Mouse (Mus musculus): ENCODE measurements around the gene Slco3a1. TPM values are rescaled to one million over a fixed set of nuclear protein-coding genes. Genes with fewer than 3 reads are reported as not detected.
A peak's percentile ranks its signal among the peaks of the same experiment; 100 is the strongest.

Slco3a1 gene
- polyA plus RNA-seq, 1 experiment from 2014 or later = 5.6 TPM

GRCm38 (mm10) chr7:74437534-74437933 is 117.0 kb downstream of the Slco3a1 start:
- Histone ChIP-seq H3K27me3 (ENCODE audit: low read depth, poor library complexity, severe bottlenecking) (no peaks in the 10 kb centered on the region), H3K27ac (no peak overlapping the region), H3K9me3 (replicated peaks) (no peaks in the 10 kb centered on the region), H3K4me1 (no peaks in the 10 kb centered on the region), H3K4me3 (no peak overlapping the region), H3K36me3 (no peaks in the 10 kb centered on the region)
- no peak for DNase-seq (ENCODE audit: low spot score)
- WGBS = 79% methylated on average over 1 of the region's 1 CpGs

DNA sequence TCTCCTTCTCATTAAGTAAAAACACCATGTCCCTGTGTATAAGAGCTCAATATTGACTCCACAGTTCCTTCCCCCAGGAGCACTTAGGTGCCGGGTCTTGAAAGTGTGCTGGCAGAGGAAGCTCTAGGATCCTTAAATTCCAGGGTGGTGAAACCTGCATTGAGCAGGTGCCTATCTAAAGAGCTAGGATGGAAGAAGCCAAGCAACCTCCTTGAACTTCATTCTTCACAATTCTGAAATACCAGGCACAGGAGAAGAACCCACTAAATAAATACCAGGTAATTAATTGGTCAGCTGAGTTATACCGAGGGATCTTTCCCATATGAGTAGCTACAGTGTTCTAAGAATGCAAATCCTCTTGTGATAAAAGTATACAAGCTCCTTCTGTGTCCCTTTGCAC is 117.9 kb downstream of the Slco3a1 start:
- 91% methylated on average over 2 of the region's 2 CpGs for WGBS
- H3K4me1 ChIP-seq = no peaks in the 10 kb centered on the region
- no peaks in the 10 kb centered on the region for H3K27me3 ChIP-seq (ENCODE audit: low read depth, poor library complexity, severe bottlenecking)
- H3K27ac ChIP-seq = no peak overlapping the region
- DNase-seq (ENCODE audit: low spot score) = no peak
- no peaks in the 10 kb centered on the region for H3K9me3 ChIP-seq (replicated peaks)
- H3K4me3 ChIP-seq = no peak overlapping the region
- no peaks in the 10 kb centered on the region for H3K36me3 ChIP-seq

DNA sequence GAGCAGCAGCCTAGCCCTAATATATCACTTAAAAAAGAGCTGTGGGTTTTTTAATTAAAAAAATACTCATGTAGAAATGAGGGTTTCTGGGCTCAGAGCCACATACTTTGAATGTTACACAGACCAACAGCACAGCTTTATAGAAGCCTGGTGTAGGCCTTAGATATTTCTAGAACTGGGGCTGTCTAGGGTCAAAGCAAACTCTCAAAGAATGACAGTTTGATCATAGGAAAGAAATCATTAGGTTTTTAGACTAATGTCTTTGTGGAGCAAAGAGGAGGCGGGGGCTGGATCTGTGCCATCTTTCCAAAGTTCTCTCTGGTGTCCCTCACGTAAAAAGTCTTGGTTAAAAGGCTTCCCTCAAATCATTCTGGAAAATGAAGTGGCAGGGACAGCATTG is 121.6 kb downstream of the Slco3a1 start:
- no peaks in the 10 kb centered on the region for H3K9me3 ChIP-seq (replicated peaks)
- peaks cover 7% of the 10 kb centered on the region for H3K4me1 ChIP-seq
- 88% methylated on average over 2 of the region's 2 CpGs for WGBS
- H3K27ac ChIP-seq = no peak overlapping the region
- H3K36me3 ChIP-seq = no peaks in the 10 kb centered on the region
- H3K4me3 ChIP-seq = no peak overlapping the region
- no peak for DNase-seq (ENCODE audit: low spot score)
- no peaks in the 10 kb centered on the region for H3K27me3 ChIP-seq (ENCODE audit: low read depth, poor library complexity, severe bottlenecking)

DNA sequence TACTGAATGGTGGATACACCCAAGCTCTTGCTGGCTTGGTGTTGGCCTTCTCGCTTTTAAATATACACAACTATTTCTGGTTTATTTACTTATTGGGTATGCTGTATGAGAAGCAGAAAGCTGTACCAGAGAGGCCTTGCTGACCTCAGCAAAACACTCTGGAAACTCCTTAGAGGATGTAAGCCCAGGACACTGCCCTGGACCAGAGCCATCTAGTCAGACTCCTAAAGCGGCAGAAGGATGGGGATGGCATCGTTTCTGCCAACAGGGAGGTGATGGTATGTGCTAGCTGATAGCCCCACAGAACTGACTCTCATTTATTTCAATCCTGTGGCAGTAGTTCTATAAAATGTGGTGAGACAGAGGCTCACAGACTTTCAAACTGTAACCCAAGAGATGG is 125.3 kb downstream of the Slco3a1 start:
- DNase-seq (ENCODE audit: low spot score) = no peak
- H3K9me3 ChIP-seq (replicated peaks) = no peaks in the 10 kb centered on the region
- H3K27me3 ChIP-seq (ENCODE audit: low read depth, poor library complexity, severe bottlenecking) = peaks cover 18% of the 10 kb centered on the region; the same call in 1 of the 2 replicates
- 92% methylated on average over 3 of the region's 3 CpGs for WGBS
- no peaks in the 10 kb centered on the region for H3K36me3 ChIP-seq
- no peak overlapping the region for H3K4me3 ChIP-seq
- no peak overlapping the region for H3K27ac ChIP-seq
- H3K4me1 ChIP-seq = peaks cover 7% of the 10 kb centered on the region

DNA sequence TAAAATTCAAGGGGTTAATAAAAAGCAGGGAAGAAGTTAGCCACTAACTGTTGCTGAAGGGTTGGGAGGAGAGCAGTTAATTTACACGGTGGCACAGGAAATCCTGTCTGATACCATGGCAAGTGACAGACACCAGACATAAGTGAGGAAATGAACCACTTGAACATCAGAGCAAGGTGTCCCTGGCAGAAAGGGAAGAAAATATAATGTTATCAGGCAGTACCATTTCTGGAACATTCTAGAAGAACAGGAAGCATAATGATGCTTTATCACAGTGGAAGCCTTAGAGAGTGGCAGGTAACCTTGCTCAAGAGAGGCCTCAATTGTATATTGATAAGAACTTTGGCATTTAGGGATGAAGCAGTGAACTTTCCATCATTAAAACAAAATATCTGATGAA is 127.4 kb downstream of the Slco3a1 start:
- Histone ChIP-seq H3K4me1 (peaks cover 26% of the 10 kb centered on the region), H3K27ac (no peak overlapping the region), H3K9me3 (replicated peaks) (no peaks in the 10 kb centered on the region), H3K4me3 (no peak overlapping the region), H3K36me3 (no peaks in the 10 kb centered on the region), H3K27me3 (ENCODE audit: low read depth, poor library complexity, severe bottlenecking) (peaks cover 31% of the 10 kb centered on the region)
- no peak for DNase-seq (ENCODE audit: low spot score)
- 31% methylated on average over 1 of the region's 1 CpGs for WGBS

DNA sequence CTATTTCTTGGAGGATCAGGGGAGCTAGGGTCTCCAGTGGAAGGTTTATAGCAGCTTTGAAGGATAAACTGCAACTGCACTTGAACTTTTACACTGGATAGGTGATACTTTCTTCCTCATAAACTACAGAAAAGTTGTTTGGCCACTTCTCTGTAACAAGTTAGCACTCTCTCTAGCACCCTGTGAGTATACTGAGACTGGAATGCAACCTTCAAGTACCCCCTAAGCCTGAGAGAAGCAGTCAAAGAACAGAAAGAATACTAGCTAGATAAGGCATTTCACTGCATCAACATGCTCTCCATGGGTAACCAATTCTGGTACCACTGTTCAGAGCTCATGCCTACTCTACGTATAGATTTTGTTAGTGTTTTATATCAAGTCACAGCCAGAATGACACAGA is 128.6 kb downstream of the Slco3a1 start:
- H3K27me3 ChIP-seq (ENCODE audit: low read depth, poor library complexity, severe bottlenecking) = peaks cover 36% of the 10 kb centered on the region
- WGBS = 98% methylated on average over 1 of the region's 1 CpGs
- peaks cover 38% of the 10 kb centered on the region for H3K4me1 ChIP-seq
- DNase-seq (ENCODE audit: low spot score) = no peak
- no peak overlapping the region for H3K27ac ChIP-seq
- H3K9me3 ChIP-seq (replicated peaks) = no peaks in the 10 kb centered on the region
- no peaks in the 10 kb centered on the region for H3K36me3 ChIP-seq
- no peak overlapping the region for H3K4me3 ChIP-seq

DNA sequence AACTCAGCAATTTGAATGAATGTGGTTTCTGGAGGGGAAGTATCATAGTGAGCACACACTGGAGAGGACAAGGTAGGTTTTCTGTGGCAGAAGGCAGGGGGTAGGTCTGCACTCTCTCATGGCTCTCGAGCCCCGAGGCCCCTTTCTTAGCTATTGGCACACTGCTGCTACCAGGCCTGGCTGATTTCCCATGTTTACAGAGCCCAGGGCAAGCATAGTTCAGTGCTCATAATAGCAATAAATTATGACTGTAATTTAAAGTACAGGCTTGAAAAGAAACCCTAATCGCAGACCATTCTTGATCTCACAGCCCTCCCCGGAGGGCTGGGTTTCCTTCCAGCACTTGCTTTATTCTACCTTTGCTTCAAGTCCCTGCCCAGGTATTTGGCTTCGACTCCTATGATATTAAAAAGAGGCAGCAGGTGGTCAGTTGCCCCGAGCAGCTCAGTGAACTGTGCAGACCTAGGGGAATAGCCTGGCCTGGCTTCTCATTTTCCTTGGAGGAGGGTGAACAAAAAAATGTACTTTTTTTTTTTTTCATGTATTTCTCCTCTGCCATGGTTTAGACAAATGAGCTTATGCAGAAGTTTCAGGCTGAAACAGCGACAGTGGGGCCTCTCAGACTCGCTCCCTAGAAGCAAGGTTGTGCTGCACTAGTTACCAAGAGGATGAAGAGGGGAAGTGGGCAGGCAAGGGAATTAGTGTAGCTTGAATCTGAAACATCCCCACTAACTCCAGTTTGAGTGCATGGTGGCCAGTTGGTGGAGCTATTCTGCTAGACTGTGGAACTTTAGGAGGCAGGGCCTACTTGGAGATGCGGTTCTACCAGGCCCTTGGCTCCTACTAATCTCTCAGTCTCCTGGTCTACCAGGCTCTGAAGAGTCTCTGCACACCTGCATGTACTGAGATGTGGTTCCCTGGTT is 130.4 kb downstream of the Slco3a1 start:
- WGBS = 78% methylated on average over 9 of the region's 9 CpGs
- H3K27me3 ChIP-seq (ENCODE audit: low read depth, poor library complexity, severe bottlenecking) = peaks cover 53% of the 10 kb centered on the region
- no peak overlapping the region for H3K4me3 ChIP-seq
- no peak overlapping the region for H3K27ac ChIP-seq
- no peak for DNase-seq (ENCODE audit: low spot score)
- no peaks in the 10 kb centered on the region for H3K36me3 ChIP-seq
- H3K4me1 ChIP-seq = peaks cover 38% of the 10 kb centered on the region
- H3K9me3 ChIP-seq (replicated peaks) = no peaks in the 10 kb centered on the region

DNA sequence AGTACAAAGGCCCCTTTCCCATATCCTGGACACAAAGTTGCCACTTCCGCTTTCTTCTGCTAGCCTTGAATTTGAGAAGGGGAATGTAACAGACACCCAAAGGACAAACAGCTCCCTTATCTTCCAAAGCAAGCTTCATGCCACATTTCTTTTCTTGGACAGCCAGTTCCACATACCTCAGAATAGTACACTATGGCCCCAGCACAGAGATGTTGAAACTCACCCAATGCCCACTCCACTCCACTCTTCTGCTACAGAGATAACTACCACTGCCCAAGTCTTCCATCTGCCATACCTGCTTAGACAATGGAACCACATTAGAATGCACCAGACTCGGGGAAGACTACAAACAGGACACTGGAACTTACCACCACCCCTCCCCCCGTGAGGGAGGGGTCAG is 131.3 kb downstream of the Slco3a1 start:
- H3K36me3 ChIP-seq = no peaks in the 10 kb centered on the region
- H3K4me3 ChIP-seq = no peak overlapping the region
- no peaks in the 10 kb centered on the region for H3K9me3 ChIP-seq (replicated peaks)
- H3K27ac ChIP-seq = no peak overlapping the region
- peaks cover 62% of the 10 kb centered on the region for H3K27me3 ChIP-seq (ENCODE audit: low read depth, poor library complexity, severe bottlenecking)
- no peak for DNase-seq (ENCODE audit: low spot score)
- 82% methylated on average over 3 of the region's 3 CpGs for WGBS
- H3K4me1 ChIP-seq = peaks cover 34% of the 10 kb centered on the region

DNA sequence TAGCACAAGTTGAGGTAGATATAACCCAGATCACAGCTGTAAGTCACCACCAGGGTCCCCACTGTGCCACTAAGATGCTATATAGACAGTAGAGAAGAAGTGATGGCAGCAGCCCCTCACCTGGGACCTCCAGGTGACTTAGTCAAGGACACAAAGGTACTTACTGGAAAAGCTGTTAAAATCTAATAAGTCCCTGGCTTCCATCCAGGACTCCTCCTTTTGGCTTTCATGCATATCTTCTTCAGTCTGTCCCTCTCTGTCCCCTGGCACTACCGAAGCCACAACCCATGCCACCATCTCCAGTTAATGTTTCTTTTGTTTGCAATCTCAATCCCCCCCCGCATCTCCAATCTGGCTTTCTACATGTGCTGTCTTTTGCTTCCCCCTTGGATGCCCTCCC is 131.8 kb downstream of the Slco3a1 start:
- no peak for DNase-seq (ENCODE audit: low spot score)
- H3K4me1 ChIP-seq = peaks cover 32% of the 10 kb centered on the region
- H3K27me3 ChIP-seq (ENCODE audit: low read depth, poor library complexity, severe bottlenecking) = peaks cover 68% of the 10 kb centered on the region
- no peak overlapping the region for H3K4me3 ChIP-seq
- H3K36me3 ChIP-seq = no peaks in the 10 kb centered on the region
- 90% methylated on average over 2 of the region's 2 CpGs for WGBS
- no peaks in the 10 kb centered on the region for H3K9me3 ChIP-seq (replicated peaks)
- no peak overlapping the region for H3K27ac ChIP-seq

DNA sequence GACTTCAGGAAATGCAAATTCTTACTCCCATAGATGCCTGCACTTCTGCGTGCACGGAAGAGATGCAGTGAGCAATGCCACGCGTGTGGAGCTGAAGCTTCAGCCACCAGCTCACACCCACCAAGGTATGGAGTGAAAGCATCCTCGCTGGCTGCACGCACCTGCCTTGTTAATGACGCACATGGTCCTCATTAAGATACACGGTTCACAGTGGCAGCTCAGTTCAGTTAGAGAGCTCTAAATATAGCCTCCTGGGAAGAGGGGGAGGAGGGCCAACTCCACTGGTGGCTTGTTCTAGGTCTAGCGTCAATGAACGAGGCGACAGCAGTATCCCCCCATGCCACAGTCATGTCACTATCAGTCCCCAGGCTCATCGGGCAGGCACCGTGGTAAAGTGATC is 132.6 kb downstream of the Slco3a1 start:
- peak; percentile 35 for DNase-seq (ENCODE audit: low spot score)
- Histone ChIP-seq H3K27ac (no peak overlapping the region), H3K27me3 (ENCODE audit: low read depth, poor library complexity, severe bottlenecking) (peaks cover 71% of the 10 kb centered on the region), H3K4me3 (no peak overlapping the region), H3K4me1 (peaks cover 35% of the 10 kb centered on the region), H3K36me3 (no peaks in the 10 kb centered on the region), H3K9me3 (replicated peaks) (no peaks in the 10 kb centered on the region)
- WGBS = 54% methylated on average over 13 of the region's 13 CpGs

- DNase-seq (ENCODE audit: low spot score) = no peak
These were observed 133.0 kb downstream of the Slco3a1 start for GRCm38 (mm10) chr7:74421591-74421990.

GRCm38 (mm10) chr7:74419706-74420105 is 134.9 kb downstream of the Slco3a1 start:
- no peak overlapping the region for H3K27ac ChIP-seq
- H3K9me3 ChIP-seq (replicated peaks) = no peaks in the 10 kb centered on the region
- no peaks in the 10 kb centered on the region for H3K36me3 ChIP-seq
- WGBS = 91% methylated on average over 4 of the region's 4 CpGs
- peaks cover 39% of the 10 kb centered on the region for H3K4me1 ChIP-seq
- H3K27me3 ChIP-seq (ENCODE audit: low read depth, poor library complexity, severe bottlenecking) = peaks cover 76% of the 10 kb centered on the region
- no peak for DNase-seq (ENCODE audit: low spot score)
- no peak overlapping the region for H3K4me3 ChIP-seq

More at GRCm38 (mm10) chr7:74421591-74421990, 133.0 kb downstream of the Slco3a1 start:
- Histone ChIP-seq H3K9me3 (replicated peaks) (no peaks in the 10 kb centered on the region), H3K4me1 (peaks cover 39% of the 10 kb centered on the region), H3K27ac (no peak overlapping the region), H3K27me3 (ENCODE audit: low read depth, poor library complexity, severe bottlenecking) (peaks cover 68% of the 10 kb centered on the region), H3K4me3 (no peak overlapping the region), H3K36me3 (no peaks in the 10 kb centered on the region)
- 82% methylated on average over 2 of the region's 2 CpGs for WGBS

DNA sequence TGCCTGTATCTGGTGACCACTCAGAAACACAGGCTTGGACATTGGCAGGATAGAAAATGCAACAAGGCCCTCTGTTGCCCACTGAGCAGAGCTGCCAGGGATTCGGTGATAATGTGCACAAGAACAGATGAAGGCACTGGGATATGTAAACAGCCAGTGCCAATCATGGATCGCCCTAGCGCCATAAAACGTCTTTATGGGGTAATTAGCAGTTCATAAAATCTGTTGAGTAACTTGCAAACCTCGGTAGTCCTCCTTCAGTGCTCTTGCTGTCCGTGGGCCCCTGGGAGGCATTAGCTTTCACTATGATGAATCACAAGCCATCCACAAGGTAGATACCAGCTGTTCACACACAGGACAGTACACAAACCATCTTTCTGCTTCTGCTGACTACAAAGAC is 137.6 kb downstream of the Slco3a1 start:
- Histone ChIP-seq H3K4me1 (peaks cover 18% of the 10 kb centered on the region), H3K27me3 (ENCODE audit: low read depth, poor library complexity, severe bottlenecking) (peaks cover 76% of the 10 kb centered on the region), H3K36me3 (no peaks in the 10 kb centered on the region), H3K27ac (no peak overlapping the region), H3K9me3 (replicated peaks) (no peaks in the 10 kb centered on the region), H3K4me3 (no peak overlapping the region)
- WGBS = 20% methylated on average over 6 of the region's 6 CpGs
- no peak for DNase-seq (ENCODE audit: low spot score)

Measured in limb, embryonic 10.5 days (tissue).